Mouse (Mus musculus) small intestine, adult 2 months (tissue): ENCODE results near the gene Ehd1.

ENCODE experiments used
- CTCF ChIP-seq: fragments of 200-500 bp; IDR thresholded peaks from 2 replicates; pipeline ENCODE4 v1.5.1; 2012; ENCODE audit warnings: low read depth, mild to moderate bottlenecking, control low read depth, inconsistent platforms, low read length, moderate library complexity, mixed read lengths; ENCODE audit not compliant: insufficient replicate concordance, insufficient read length; ENCODE audit errors: extremely low read depth
- POLR2A ChIP-seq: fragments of 200-500 bp; IDR thresholded peaks from 2 replicates; pipeline ENCODE4 v1.6.1; 2012; ENCODE audit warnings: low read depth, mild to moderate bottlenecking, control low read depth, inconsistent platforms, low read length, moderate library complexity

DNA sequence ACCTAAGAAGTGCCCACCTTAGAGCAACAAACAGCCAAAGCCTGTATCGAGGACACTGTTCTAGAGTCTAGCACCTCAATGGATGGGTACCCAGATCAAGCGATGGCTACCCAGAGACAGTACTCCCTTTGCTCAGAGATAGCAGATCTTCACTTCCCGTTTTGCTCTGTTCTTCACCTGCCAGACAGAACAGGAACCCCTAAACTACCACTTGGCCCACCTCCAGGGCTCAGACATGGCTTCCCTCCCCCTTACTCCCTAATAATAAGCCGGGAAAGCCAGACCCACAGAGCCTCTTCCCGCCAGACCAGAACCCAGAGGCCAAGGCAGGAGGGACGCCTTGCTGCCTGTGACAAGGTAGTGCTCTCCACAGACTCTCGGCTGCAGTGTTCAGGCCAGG, 39.7 kb upstream of the Ehd1 start:
- TF ChIP-seq CTCF (no peak), POLR2A (no peak)
